Mouse (Mus musculus) cerebellum, adult 9-11 months (tissue): Measurements from ENCODE around the gene Slc25a29.

Experiments
- DNase-seq: peaks from one replicate; pipeline ENCODE4 v3.0.0; 2022

The Slc25a29 gene

GRCm38 (mm10) chr12:108833408-108833807 is 2.3 kb downstream of the Slc25a29 start:
- peak; percentile 51 for DNase-seq

DNA sequence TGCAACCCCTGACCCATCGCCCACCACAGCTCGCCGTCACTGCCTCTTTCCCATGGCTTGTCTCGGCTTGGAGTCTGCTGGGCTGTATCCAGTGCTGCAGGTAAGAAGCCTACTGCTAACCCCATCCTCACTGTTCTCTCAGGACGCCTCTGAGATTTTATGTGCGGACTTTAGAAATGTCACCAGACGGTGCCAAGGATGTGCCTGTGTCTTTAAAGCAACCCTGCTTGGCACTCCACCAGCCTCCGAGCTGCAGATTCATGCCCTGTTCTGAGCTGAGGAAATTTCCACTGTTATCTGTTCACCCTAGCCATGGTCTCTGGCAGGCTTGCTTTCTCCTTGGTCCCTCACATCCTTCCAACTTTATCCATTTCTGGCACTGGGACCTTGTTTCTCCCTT is 2.8 kb downstream of the Slc25a29 start:
- peak; percentile 84 for DNase-seq

GRCm38 (mm10) chr12:108831966-108832643 is 3.6 kb downstream of the Slc25a29 start:
- peak; percentile 80 for DNase-seq

- no peak for DNase-seq
These were observed 5.3 kb downstream of the Slc25a29 start for GRCm38 (mm10) chr12:108830358-108830757.

GRCm38 (mm10) chr12:108829636-108830035 is 6.0 kb downstream of the Slc25a29 start:
- DNase-seq, result peak; percentile 39

GRCm38 (mm10) chr12:108827641-108828040 is 8.0 kb downstream of the Slc25a29 start:
- peak; percentile 43 for DNase-seq

- peak; percentile 86 for DNase-seq
These were observed 8.6 kb downstream of the Slc25a29 start for GRCm38 (mm10) chr12:108826958-108827535.

- peak; percentile 92 for DNase-seq
These were observed 9.3 kb downstream of the Slc25a29 start for GRCm38 (mm10) chr12:108826282-108826957.

DNA sequence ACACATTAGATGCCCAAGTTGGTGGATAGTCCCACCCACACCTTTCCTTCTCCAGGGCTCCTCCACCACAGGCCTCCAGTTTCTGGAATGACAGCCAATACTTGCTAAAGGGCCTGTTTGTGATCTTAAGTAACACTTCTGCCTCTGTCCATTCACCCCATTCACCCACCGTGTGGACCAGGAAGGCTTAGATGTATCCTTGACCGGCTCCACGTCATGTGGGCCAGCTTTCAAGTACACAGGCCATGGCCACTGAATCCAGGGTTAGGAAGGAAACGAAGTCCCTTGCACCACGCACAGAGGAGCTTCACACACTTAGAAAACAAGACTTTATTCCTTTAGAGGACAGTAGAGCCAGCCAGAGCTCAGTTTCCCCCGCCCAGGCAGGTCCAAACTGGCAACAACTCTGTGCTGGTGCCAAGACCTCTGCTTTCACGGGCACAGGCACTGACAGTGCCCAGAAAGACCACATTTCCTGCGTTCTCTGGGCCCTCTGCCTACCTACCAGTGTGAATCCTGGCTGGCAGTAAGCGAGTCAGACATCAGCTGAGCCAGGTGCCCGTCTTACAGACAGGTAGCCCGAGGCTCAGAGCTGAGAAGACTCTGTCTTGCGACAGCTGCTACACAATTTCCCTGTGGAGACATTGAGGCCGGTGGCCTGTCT is 10.0 kb downstream of the Slc25a29 start:
- DNase-seq, result peak; percentile 61

DNA sequence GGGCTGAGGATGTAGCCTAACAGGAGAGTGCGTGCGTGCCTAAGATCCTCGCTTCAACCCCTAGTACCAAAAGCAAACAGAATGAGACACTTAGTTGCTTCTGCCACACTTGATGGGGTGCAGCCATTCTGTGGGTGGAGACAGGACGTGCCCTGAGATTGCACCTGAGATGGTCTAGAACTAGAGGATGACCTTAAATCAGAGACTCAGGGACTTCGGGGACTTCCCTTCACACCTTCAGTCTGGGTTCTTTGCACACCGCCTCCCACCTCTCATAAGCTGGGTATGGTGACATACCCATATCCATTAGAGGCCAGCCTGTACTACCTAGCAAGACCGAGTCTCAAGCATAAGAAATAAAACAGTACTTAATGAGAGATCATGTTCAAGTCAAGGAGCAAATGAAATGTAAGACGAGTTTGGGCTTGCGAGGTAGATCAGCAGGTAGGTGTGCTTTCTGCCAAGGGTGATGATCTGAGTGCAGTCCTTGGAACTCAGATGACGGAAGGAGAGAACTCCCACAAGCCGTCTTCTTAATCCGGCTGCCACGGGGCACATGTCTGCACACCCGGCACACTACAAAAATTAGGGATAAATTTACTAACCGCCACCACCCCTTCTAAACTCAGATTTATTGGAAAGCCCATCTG is 11.3 kb downstream of the Slc25a29 start:
- no peak for DNase-seq

GRCm38 (mm10) chr12:108823036-108823435 is 12.6 kb downstream of the Slc25a29 start:
- peak; percentile 29 for DNase-seq

DNA sequence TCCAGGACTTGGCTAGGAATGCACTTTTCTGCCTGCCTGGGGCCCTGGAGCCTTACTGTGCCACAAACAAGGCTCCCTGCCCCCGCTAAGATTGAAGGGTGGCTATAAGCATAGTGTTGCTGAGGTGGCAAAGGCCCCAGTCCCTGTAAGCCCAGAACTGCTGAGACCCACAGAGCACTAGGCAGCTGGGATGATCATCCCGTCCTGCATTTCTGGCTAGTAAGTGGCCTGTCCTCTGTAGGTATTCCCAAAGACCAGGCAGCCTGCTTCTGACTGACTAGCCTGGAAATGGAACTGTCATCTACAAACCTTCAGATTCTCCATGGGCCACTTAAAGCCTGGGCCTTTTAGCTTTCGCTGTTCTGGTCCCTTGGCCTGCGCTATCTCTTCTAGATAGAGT is 15.2 kb downstream of the Slc25a29 start:
- no peak for DNase-seq

GRCm38 (mm10) chr12:108816569-108816968 is 19.1 kb downstream of the Slc25a29 start:
- no peak for DNase-seq

DNA sequence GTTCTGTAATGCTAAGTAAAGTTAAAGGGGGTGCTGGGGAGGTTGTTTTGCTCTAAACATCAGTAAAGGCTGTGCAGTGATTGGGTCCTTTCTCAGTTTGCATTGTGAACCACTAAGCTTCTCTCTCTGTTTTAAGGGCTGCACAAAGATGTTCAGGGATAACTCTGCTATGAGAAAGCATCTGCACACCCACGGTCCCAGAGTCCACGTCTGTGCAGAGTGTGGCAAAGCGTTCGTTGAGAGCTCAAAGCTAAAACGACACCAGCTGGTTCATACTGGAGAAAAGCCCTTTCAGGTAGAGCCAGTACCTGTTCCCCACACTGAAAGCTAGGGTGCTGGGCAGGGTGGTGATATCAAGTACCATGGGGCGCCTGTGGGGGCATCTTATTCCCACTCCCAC is 21.2 kb downstream of the Slc25a29 start:
- no peak for DNase-seq

GRCm38 (mm10) chr12:108812463-108812862 is 23.2 kb downstream of the Slc25a29 start:
- no peak for DNase-seq

DNA sequence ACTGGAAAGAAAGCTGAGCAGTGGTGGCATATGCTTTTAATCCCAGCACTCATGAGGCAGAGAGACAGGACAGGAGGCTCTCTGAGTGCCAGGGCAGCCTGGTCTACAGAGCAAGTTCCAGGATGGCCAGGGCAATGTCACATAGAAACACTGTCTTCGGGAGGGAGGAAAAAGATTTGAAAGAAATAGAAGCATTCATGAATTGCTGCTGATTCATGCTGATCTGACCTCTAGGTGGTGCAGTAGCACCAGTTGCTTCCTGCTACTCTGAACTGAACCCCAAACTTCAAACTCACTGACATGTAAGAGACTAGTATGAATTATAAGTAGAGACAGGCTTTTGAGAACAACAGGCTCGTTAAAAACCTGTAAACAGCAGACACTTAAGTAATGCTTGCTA is 24.6 kb downstream of the Slc25a29 start:
- DNase-seq, result peak; percentile 36

- no peak for DNase-seq
These were observed 25.4 kb downstream of the Slc25a29 start for GRCm38 (mm10) chr12:108810309-108810708.

GRCm38 (mm10) chr12:108809771-108810170 is 25.9 kb downstream of the Slc25a29 start:
- no peak for DNase-seq

- DNase-seq, result no peak
These were observed 27.2 kb downstream of the Slc25a29 start for GRCm38 (mm10) chr12:108808465-108808864.

DNA sequence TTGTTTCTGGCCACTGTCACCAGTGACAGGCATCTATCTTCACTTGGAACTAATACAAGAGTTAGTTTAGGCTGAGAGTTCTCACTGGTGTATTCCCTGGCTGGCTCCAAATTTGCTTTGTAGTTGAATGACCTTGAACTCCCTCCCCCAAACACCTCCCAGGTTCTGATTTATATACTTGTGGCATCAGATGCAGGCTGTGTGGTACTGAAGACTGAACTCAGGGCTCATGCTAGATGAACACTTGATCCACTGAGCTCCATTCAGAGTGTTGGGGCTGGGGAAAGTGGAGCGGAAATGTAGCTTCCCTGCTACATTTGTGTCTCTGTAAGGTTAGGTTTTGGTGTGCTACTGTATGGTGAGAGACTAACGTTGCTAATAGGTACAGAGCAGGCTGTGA is 31.3 kb downstream of the Slc25a29 start:
- no peak for DNase-seq

DNA sequence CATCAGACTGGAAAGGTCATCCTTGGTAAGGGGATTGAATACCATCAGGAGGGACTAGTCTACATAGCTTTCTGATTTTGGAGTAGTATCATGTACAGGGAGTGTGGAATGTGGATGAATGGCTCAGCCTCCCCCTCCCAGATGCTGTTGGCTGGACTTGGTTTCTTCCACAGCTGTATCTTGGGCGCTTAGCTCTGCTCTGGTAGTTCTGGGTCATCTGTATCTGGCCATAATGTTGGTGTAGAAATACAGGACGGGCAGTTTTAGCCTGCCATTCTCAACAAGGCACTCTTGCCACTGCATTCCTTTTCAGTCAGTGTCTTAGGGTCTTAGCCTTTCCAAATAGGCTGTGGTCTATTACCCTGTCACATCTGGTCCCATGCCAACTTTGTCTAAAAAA is 34.1 kb downstream of the Slc25a29 start:
- DNase-seq, result no peak

DNA sequence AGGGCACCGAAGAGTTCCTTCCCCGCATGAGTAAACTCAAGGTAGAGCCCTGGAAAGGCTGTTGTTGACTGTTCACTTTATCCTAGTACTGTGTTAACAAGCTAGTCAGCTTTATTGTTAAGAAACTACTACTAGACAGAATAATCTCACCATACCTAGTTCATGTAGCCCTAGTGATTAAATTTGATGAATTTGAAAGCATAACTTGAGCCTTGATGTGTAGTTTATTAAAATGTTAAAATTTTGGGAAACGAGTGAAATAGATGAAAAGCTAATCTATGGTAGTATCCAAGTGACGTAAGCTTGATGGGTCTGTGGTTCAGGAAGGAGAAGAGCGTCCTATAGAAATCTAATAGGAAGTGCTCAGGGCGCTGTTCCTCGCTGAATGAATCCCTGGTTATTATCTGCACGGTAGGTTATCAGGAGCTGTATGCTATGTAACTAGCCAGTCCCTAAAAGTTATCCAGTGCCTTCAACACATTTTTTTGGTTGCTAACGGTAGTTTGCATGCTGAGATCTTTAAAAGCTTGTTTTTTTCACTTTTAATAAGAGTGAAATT is 40.6 kb downstream of the Slc25a29 start:
- DNase-seq, result no peak
